Mouse (Mus musculus): ENCODE data around the gene Olfr544. TPM values are rescaled to one million over a fixed set of nuclear protein-coding genes. Genes with fewer than 3 reads are reported as not detected.

Gene Olfr544
- polyA plus RNA-seq, 1 experiment from 2014 or later: 0.05 TPM

DNA sequence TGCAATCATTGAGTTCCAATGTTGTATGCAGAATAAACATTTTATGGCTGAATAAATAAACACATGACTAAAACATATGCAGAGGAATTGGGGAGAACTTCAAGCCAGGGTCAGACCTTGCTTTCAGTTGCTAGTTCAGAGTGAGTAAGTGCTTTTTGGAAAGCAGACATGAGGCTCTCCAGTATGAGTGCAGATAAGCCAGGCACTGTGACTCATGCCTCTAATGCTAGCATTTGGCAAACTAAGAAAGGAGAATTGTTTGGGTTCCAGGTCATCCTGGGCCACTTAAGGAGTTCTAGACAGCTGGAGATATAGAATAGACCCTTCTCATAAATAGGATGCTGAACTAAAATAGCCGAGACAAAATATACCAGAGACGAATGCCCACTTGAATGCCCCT, 4.4 kb downstream of the Olfr544 start:
- WGBS: 95% methylated on average over 2 of the region's 2 CpGs
- DNase-seq (ENCODE audit: low spot score): no peak
- no peaks in the 10 kb centered on the region for H3K9me3 ChIP-seq (ENCODE audit: control insufficient read depth, low read length)
- no peak for ATAC-seq (ENCODE audit: insufficient number of reproducible peaks, low FRiP score, low TSS enrichment, low read depth)
- H3K4me2 ChIP-seq (ENCODE audit: low read depth, severe bottlenecking): no peak overlapping the region
- no peak overlapping the region for H3K27ac ChIP-seq (replicated peaks; ENCODE audit: low read depth, low read length)
- no peaks in the 10 kb centered on the region for H3K27me3 ChIP-seq (ENCODE audit: control insufficient read depth, insufficient read depth, low read length)
- H3K9ac ChIP-seq (ENCODE audit: low read length): no peak overlapping the region
- H3K4me3 ChIP-seq (ENCODE audit: low read depth, low read length): no peak overlapping the region
- H3K36me3 ChIP-seq (ENCODE audit: control insufficient read depth, insufficient read depth, low read length): no peaks in the 10 kb centered on the region
- no peaks in the 10 kb centered on the region for H3K4me1 ChIP-seq (ENCODE audit: control insufficient read depth, insufficient read depth, low read length)

DNA sequence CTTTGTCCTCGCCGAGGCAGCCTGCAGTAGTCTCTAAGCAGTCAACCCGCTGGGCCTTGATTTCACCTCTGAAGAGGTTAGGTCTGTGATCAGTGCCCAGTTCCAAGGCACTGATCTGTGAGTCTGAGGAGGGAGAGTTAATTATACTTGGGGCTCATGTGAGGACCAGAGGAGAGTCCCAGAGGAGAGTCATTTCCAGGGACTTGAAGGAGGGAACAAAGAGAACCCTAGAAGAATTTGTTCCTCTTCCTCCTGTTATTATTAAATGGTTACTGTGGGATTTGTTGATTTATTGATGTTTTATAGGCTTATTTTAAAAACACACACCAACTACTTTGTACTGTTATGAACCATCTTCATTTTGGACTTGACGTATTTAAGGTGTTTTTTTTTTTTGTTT, 6.5 kb downstream of the Olfr544 start, which contains the start of gene Olfr543:
Gene Olfr543 (minus strand): TSS at position 101 of the 400 bp plus-strand sequence.
- Histone ChIP-seq H3K4me3 (ENCODE audit: low read depth, low read length) (no peak within 1 kb of the TSS), H3K27me3 (ENCODE audit: control insufficient read depth, insufficient read depth, low read length) (no peaks in the 10 kb centered on the region), H3K4me2 (ENCODE audit: low read depth, severe bottlenecking) (no peak within 1 kb of the TSS), H3K36me3 (ENCODE audit: control insufficient read depth, insufficient read depth, low read length) (no peaks in the 10 kb centered on the region), H3K9ac (ENCODE audit: low read length) (no peak within 1 kb of the TSS), H3K4me1 (ENCODE audit: control insufficient read depth, insufficient read depth, low read length) (no peaks in the 10 kb centered on the region), H3K9me3 (ENCODE audit: control insufficient read depth, low read length) (no peaks in the 10 kb centered on the region), H3K27ac (replicated peaks; ENCODE audit: low read depth, low read length) (no peak within 1 kb of the TSS)
- 93% methylated on average over 4 of the region's 4 CpGs for WGBS
- DNase-seq (ENCODE audit: low spot score): no peak
- ATAC-seq (ENCODE audit: insufficient number of reproducible peaks, low FRiP score, low TSS enrichment, low read depth): no peak

- 91% methylated on average over 4 of the region's 4 CpGs for WGBS
- Histone ChIP-seq H3K27me3 (ENCODE audit: control insufficient read depth, insufficient read depth, low read length) (no peaks in the 10 kb centered on the region), H3K9me3 (ENCODE audit: control insufficient read depth, low read length) (no peaks in the 10 kb centered on the region), H3K36me3 (ENCODE audit: control insufficient read depth, insufficient read depth, low read length) (no peaks in the 10 kb centered on the region), H3K4me1 (ENCODE audit: control insufficient read depth, insufficient read depth, low read length) (no peaks in the 10 kb centered on the region), H3K4me2 (ENCODE audit: low read depth, severe bottlenecking) (no peak overlapping the region), H3K4me3 (ENCODE audit: low read depth, low read length) (no peak overlapping the region), H3K9ac (ENCODE audit: low read length) (no peak overlapping the region), H3K27ac (replicated peaks; ENCODE audit: low read depth, low read length) (no peak overlapping the region)
- ATAC-seq (ENCODE audit: insufficient number of reproducible peaks, low FRiP score, low TSS enrichment, low read depth) (no peak), DNase-seq (ENCODE audit: low spot score) (no peak)
Measured at GRCm38 (mm10) chr7:102480821-102481220, 7.3 kb downstream of the Olfr544 start.

DNA sequence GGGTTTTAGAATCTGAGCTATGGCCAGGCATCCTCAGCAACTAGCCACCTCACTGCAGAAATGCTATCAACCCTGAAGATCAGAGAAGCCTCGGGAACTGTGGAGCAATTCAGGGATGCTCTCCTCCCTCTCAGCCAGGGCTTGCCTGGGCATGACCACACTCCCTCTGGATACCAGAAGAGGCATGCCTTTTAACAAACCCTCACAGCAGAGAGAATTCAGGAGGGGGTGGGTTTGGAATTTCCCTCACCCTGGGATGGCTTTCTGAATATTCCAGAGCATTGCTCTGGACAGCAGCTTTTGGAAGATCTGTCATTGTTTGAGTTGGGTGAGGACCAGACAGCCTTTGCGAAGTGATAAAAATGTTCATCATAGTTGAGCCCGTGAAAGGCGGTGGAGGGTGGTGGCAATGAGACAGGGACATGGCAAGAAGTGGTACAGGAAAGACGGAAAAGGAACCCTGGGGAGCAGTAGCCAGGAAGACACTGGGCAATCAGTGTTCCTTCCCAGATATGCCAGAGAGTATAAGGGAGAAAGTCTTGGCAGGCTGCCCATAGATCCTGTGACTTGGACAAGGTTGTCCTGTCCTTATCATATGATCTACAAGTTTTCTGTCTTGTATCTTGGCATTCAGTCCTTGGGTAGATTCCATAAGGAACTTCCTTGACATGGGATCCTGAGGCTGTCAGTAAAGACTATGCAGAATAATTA, 8.6 kb downstream of the Olfr544 start:
- Histone ChIP-seq H3K36me3 (ENCODE audit: control insufficient read depth, insufficient read depth, low read length) (no peaks in the 10 kb centered on the region), H3K27ac (replicated peaks; ENCODE audit: low read depth, low read length) (no peak overlapping the region), H3K4me1 (ENCODE audit: control insufficient read depth, insufficient read depth, low read length) (no peaks in the 10 kb centered on the region), H3K9me3 (ENCODE audit: control insufficient read depth, low read length) (no peaks in the 10 kb centered on the region), H3K4me2 (ENCODE audit: low read depth, severe bottlenecking) (no peak overlapping the region), H3K27me3 (ENCODE audit: control insufficient read depth, insufficient read depth, low read length) (no peaks in the 10 kb centered on the region), H3K9ac (ENCODE audit: low read length) (no peak overlapping the region), H3K4me3 (ENCODE audit: low read depth, low read length) (no peak overlapping the region)
- ATAC-seq (ENCODE audit: insufficient number of reproducible peaks, low FRiP score, low TSS enrichment, low read depth): no peak
- no peak for DNase-seq (ENCODE audit: low spot score)
- 68% methylated on average over 5 of the region's 5 CpGs for WGBS

DNA sequence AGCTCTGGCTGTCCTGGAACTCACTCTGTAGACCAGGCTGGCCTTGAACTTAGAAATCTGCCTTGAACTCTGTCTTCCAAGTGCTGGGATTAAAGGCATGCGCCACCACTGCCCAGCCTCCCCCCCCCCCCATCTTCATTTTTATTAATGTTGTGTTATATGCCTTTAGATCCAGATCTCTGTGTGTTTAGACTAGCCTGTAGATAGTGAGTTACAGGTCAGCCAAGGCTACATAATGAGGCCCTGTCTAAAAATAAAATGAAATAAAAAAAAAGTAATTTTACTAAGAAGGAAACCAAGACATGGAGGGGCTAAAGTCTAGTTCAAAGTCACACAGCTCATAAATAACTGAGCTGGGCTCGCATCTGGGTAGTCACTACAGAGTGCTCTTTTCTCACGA, 9.2 kb downstream of the Olfr544 start:
- H3K4me3 ChIP-seq (ENCODE audit: low read depth, low read length): no peak overlapping the region

DNA sequence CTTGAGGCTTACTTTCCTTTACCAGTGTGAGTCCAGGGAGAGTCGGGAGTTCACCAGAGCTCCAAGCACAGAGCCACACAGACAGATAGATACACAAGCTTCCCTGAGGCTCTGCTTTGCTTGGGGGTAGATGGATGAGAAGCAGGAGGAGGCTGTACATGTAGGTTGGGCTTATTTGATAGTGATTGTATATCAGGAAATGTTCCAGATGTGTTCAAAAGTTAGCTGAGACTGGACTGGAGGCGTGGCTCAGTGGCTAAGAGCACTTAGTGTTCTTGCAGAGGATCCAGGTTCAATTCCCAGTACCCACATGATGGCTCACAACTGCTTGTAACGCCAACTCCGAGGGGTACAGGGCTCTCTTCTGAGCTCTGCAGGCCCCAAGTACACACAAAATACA, 9.7 kb downstream of the Olfr544 start:
- no peaks in the 10 kb centered on the region for H3K9me3 ChIP-seq (ENCODE audit: control insufficient read depth, low read length)
- no peak overlapping the region for H3K4me2 ChIP-seq (ENCODE audit: low read depth, severe bottlenecking)
- DNase-seq (ENCODE audit: low spot score) (no peak), ATAC-seq (ENCODE audit: insufficient number of reproducible peaks, low FRiP score, low TSS enrichment, low read depth) (no peak)
- 87% methylated on average over 4 of the region's 4 CpGs for WGBS
- H3K4me1 ChIP-seq (ENCODE audit: control insufficient read depth, insufficient read depth, low read length): no peaks in the 10 kb centered on the region
- no peak overlapping the region for H3K9ac ChIP-seq (ENCODE audit: low read length)
- no peak overlapping the region for H3K27ac ChIP-seq (replicated peaks; ENCODE audit: low read depth, low read length)
- H3K27me3 ChIP-seq (ENCODE audit: control insufficient read depth, insufficient read depth, low read length): no peaks in the 10 kb centered on the region
- no peaks in the 10 kb centered on the region for H3K36me3 ChIP-seq (ENCODE audit: control insufficient read depth, insufficient read depth, low read length)
- H3K4me3 ChIP-seq (ENCODE audit: low read depth, low read length): no peak overlapping the region

More for the DNA sequence above, 9.2 kb downstream of the Olfr544 start:
- ATAC-seq (ENCODE audit: insufficient number of reproducible peaks, low FRiP score, low TSS enrichment, low read depth): no peak
- 48% methylated on average over 3 of the region's 3 CpGs for WGBS
- Histone ChIP-seq H3K4me2 (ENCODE audit: low read depth, severe bottlenecking) (no peak overlapping the region), H3K27me3 (ENCODE audit: control insufficient read depth, insufficient read depth, low read length) (no peaks in the 10 kb centered on the region), H3K9ac (ENCODE audit: low read length) (no peak overlapping the region), H3K4me1 (ENCODE audit: control insufficient read depth, insufficient read depth, low read length) (no peaks in the 10 kb centered on the region), H3K36me3 (ENCODE audit: control insufficient read depth, insufficient read depth, low read length) (no peaks in the 10 kb centered on the region), H3K27ac (replicated peaks; ENCODE audit: low read depth, low read length) (no peak overlapping the region), H3K9me3 (ENCODE audit: control insufficient read depth, low read length) (no peaks in the 10 kb centered on the region)
- no peak for DNase-seq (ENCODE audit: low spot score)

DNA sequence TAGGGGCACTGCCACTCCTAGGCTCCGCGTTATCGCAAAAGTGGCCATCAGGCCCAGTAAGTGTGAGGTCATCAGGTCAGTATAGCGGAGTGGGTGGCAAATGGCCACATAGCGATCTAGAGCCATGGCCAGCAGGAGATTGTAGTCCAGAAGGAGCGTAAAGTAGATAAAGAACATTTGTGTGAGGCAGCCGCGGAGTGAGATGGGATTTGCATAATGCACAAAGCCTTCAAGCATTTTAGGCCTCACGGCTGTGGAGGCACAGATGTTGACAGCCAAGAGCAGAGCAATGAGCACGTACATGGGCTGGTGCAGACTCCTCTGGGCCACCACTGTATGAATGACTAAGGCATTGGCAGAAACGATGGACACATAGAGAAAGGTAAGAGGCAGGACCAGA, 10.7 kb downstream of the Olfr544 start:
- DNase-seq (ENCODE audit: low spot score) (no peak), ATAC-seq (ENCODE audit: insufficient number of reproducible peaks, low FRiP score, low TSS enrichment, low read depth) (no peak)
- 81% methylated on average over 11 of the region's 11 CpGs for WGBS
- no peak overlapping the region for H3K4me2 ChIP-seq (ENCODE audit: low read depth, severe bottlenecking)
- no peak overlapping the region for H3K9ac ChIP-seq (ENCODE audit: low read length)
- H3K4me1 ChIP-seq (ENCODE audit: control insufficient read depth, insufficient read depth, low read length): no peaks in the 10 kb centered on the region
- no peak overlapping the region for H3K27ac ChIP-seq (replicated peaks; ENCODE audit: low read depth, low read length)
- H3K4me3 ChIP-seq (ENCODE audit: low read depth, low read length): no peak overlapping the region
- no peaks in the 10 kb centered on the region for H3K36me3 ChIP-seq (ENCODE audit: control insufficient read depth, insufficient read depth, low read length)
- H3K27me3 ChIP-seq (ENCODE audit: control insufficient read depth, insufficient read depth, low read length): no peaks in the 10 kb centered on the region
- no peaks in the 10 kb centered on the region for H3K9me3 ChIP-seq (ENCODE audit: control insufficient read depth, low read length)

DNA sequence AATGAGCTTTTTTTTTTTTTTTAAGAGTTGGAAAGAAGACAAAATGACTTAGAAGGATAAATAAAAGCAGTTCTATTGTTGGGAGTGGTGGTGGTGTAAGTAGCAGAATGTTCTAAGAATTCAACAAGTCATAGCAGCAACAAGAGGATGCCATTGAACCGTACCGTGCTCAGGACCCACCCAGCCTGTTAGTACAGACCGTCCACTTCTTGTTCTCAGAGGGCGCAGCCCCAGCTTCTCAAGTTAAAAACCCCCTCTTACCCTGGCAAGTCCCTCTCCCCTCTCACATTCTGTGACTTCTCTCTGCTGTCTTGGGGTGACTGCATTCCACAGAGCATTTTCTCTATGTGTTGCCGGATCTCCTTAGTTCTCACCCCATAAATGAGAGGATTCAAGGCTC, 11.5 kb downstream of the Olfr544 start:
- H3K27me3 ChIP-seq (ENCODE audit: control insufficient read depth, insufficient read depth, low read length): no peaks in the 10 kb centered on the region
- no peak overlapping the region for H3K4me3 ChIP-seq (ENCODE audit: low read depth, low read length)
- ATAC-seq (ENCODE audit: insufficient number of reproducible peaks, low FRiP score, low TSS enrichment, low read depth): no peak
- H3K9me3 ChIP-seq (ENCODE audit: control insufficient read depth, low read length): no peaks in the 10 kb centered on the region
- H3K9ac ChIP-seq (ENCODE audit: low read length): no peak overlapping the region
- no peaks in the 10 kb centered on the region for H3K4me1 ChIP-seq (ENCODE audit: control insufficient read depth, insufficient read depth, low read length)
- H3K36me3 ChIP-seq (ENCODE audit: control insufficient read depth, insufficient read depth, low read length): no peaks in the 10 kb centered on the region
- 90% methylated on average over 5 of the region's 5 CpGs for WGBS
- no peak overlapping the region for H3K4me2 ChIP-seq (ENCODE audit: low read depth, severe bottlenecking)
- no peak for DNase-seq (ENCODE audit: low spot score)
- H3K27ac ChIP-seq (replicated peaks; ENCODE audit: low read depth, low read length): no peak overlapping the region

GRCm38 (mm10) chr7:102472675-102473074, 15.4 kb downstream of the Olfr544 start:
- H3K4me1 ChIP-seq (ENCODE audit: control insufficient read depth, insufficient read depth, low read length): no peaks in the 10 kb centered on the region
- ATAC-seq (ENCODE audit: insufficient number of reproducible peaks, low FRiP score, low TSS enrichment, low read depth) (no peak), DNase-seq (ENCODE audit: low spot score) (no peak)
- no peak overlapping the region for H3K4me3 ChIP-seq (ENCODE audit: low read depth, low read length)
- WGBS: 55% methylated on average over 5 of the region's 5 CpGs
- no peaks in the 10 kb centered on the region for H3K27me3 ChIP-seq (ENCODE audit: control insufficient read depth, insufficient read depth, low read length)
- no peak overlapping the region for H3K9ac ChIP-seq (ENCODE audit: low read length)
- H3K4me2 ChIP-seq (ENCODE audit: low read depth, severe bottlenecking): no peak overlapping the region
- peaks cover 4% of the 10 kb centered on the region for H3K36me3 ChIP-seq (ENCODE audit: control insufficient read depth, insufficient read depth, low read length)
- H3K9me3 ChIP-seq (ENCODE audit: control insufficient read depth, low read length): no peaks in the 10 kb centered on the region
- no peak overlapping the region for H3K27ac ChIP-seq (replicated peaks; ENCODE audit: low read depth, low read length)

Measured in limb, embryonic 11.5 days (tissue).